Mouse (Mus musculus): ENCODE results near the gene Gm8138.
"Not testable (repeated sequence)": the region's sequence is repeated elsewhere in the genome, so short reads cannot be mapped to it uniquely, and the experiment has no call there.

Gm8138 gene

DNA sequence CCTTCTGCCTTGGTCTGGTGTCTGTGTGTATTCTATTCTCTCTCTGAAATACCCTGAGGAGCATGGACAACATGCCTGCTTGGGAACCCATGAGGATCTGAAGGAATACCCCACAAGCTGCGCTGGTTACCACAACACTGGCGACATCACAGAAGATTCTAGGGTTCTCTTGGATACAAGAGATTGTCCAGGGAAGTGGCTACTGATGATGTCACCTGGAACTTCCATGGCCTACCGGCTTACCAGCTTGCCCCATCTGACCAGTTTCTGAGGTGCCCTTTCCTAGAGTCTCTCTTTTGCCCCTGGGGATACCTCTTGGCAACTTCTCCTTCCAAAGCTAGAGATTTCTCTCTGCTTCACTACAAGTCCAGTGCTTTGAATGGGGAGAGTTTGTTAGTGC, at the start of gene Gm8138:
Gm8138 (minus strand) TSS at position 101 of the 400 bp plus-strand sequence.
- not testable (repeated sequence) for DNase-seq (ENCODE audit: low spot score in 2 of 2)

DNA sequence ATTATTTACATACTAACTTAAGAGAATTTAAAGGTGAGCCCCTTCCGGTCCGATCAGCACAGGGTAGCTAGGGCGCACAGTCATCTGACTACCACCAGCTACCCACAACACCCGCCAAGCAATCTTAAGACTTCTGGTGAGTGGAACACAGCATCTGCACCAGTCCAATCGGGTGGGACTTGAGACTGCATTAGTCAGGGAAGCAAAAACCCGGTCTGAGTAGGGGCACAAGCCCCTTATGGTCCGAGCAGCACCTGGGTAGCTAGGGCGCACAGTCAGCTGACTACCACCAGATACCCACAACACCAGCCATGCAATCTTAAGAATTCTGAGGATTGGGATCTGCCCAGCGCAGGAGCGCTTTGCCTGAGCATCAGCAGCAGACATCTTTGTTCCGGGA, 54.4 kb downstream of the Gm8138 start:
- not testable (repeated sequence) for DNase-seq (ENCODE audit: low spot score in 2 of 2)
